Mouse (Mus musculus): Measurements from ENCODE around the gene A230072I06Rik. TPM values are rescaled to one million over a fixed set of nuclear protein-coding genes. Genes with fewer than 3 reads are reported as not detected.

Gene A230072I06Rik
- polyA plus RNA-seq, 1 experiment from 2014 or later: not detected

DNA sequence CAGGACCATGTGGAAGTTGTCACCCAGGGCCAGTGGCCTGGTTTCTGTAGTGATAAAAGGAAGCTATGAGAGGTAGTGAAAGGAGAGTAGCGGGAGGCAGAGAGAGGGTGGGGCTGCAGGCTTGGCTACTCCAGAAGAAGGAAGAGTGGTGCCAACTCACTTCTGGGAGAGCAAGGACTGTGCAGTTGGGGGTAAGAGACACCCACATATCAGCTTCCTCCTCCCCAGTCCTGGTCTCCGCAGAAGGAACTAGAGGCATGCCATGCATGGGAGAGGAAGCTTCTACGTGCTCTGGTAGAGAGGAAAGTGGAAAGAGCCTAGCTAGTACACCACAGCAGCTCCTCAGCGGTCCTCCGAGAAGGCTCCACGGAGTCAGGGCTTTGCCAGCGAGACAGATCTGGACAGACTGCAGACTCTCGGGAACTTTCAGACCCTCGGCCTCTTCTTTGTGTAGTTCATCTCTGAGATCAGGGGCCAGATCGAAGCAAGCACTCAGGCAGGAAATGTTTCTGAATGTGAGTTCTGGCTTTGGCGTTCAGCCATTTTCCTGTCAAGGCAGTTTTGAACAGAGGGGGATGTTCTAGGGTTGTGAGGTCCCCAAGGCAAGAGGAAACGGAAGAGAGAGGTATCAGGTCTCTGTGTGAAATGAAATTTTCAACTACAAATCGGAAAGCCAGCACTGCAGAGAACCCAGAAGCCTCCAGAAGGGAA, 1.0 kb downstream of the A230072I06Rik start:
- H3K4me2 ChIP-seq: no peak overlapping the region
- no peaks in the 10 kb centered on the region for H3K36me3 ChIP-seq
- H3K9ac ChIP-seq: no peak overlapping the region
- no peak for ATAC-seq (ENCODE audit: insufficient number of reproducible peaks, insufficient read depth, low FRiP score, low TSS enrichment, low read depth)
- peaks cover 18% of the 10 kb centered on the region for H3K4me1 ChIP-seq
- peaks cover 16% of the 10 kb centered on the region for H3K27me3 ChIP-seq
- H3K9me3 ChIP-seq: no peaks in the 10 kb centered on the region
- no peak overlapping the region for H3K27ac ChIP-seq
- no peak overlapping the region for H3K4me3 ChIP-seq
- 62% methylated on average over 13 of the region's 13 CpGs for WGBS

DNA sequence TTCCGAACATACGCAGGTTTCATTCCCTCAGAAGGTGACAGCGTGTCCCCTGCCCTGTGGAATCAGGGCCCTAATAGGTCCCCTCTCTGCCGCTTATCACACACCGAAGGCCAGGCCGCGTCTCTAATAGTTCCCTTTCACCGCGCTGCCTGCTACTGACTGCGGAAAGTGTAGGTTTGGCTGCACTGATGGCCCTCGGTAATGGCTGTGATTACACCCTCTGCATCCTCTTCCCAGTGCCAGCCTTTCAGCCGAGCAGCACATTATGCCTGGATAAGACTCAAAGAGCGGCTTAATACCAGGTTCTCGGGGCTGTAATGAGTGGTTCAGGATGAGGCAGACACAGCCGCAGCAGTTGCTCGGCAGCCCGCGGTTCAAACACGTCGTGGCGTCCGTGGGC, 3.5 kb downstream of the A230072I06Rik start:
- Histone ChIP-seq H3K4me2 (no peak overlapping the region), H3K27ac (no peak overlapping the region), H3K4me3 (no peak overlapping the region), H3K4me1 (peaks cover 18% of the 10 kb centered on the region), H3K9me3 (no peaks in the 10 kb centered on the region), H3K27me3 (peaks cover 16% of the 10 kb centered on the region), H3K9ac (no peak overlapping the region), H3K36me3 (no peaks in the 10 kb centered on the region)
- no peak for ATAC-seq (ENCODE audit: insufficient number of reproducible peaks, insufficient read depth, low FRiP score, low TSS enrichment, low read depth)
- WGBS: 74% methylated on average over 22 of the region's 22 CpGs

DNA sequence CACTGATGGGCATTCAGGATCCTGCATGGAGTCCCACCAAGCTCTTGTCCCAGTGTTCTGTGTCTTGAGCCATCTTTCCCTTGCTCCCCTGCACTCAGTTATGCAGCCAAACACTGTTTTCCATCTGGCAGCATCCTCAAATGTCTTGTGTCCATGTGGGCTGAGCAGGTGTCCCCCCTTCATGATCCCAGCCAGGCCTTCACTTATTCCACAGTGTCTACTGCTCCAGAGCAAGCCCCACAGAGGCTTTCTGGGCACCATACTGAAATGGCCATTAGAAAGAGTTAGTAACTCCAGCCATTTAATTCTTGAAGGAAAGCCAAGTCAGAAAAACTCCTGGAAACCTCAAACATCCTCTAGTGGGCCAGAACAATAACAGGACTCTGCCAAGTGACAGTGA, 11.9 kb downstream of the A230072I06Rik start:
- Histone ChIP-seq H3K27ac (no peak overlapping the region), H3K4me1 (no peaks in the 10 kb centered on the region), H3K4me2 (no peak overlapping the region), H3K36me3 (no peaks in the 10 kb centered on the region), H3K9me3 (no peaks in the 10 kb centered on the region), H3K27me3 (peaks cover 6% of the 10 kb centered on the region; the same call in 1 of the 2 replicates), H3K4me3 (no peak overlapping the region), H3K9ac (no peak overlapping the region)
- no peak for ATAC-seq (ENCODE audit: insufficient number of reproducible peaks, insufficient read depth, low FRiP score, low TSS enrichment, low read depth)

DNA sequence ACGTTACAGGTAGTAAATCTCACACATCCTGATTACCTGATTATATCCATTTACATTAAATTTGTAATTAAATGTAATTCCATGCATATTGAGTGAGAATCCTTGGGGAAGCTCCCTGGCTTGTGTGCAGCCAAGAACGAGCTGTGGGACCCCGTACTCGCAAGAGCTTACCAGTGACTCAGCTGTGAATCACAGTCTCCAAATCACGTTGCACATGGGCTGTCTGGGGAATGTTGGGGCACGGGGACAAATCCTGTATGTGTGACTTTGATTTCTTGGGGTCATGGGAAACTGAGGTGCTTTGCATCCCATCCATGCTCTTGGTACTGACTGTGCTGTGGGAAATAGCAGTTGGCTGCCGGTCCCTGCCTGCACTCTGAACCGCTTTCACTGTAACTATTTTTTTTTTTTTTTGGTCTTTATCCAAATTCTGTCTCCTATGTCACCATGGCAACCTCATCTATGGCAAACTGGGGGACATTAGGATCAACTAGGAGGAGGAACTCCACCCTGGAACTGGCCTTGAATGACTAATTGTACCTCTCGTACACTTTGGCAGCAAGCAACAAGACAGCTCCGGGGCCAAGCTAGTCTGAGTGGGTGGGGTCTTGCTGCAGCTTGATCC, 19.8 kb downstream of the A230072I06Rik start:
- Histone ChIP-seq H3K4me1 (no peaks in the 10 kb centered on the region), H3K4me2 (no peak overlapping the region), H3K27ac (no peak overlapping the region), H3K4me3 (no peak overlapping the region), H3K27me3 (peaks cover 14% of the 10 kb centered on the region), H3K9ac (no peak overlapping the region), H3K36me3 (no peaks in the 10 kb centered on the region), H3K9me3 (no peaks in the 10 kb centered on the region)
- 73% methylated on average over 10 of the region's 10 CpGs for WGBS
- no peak for ATAC-seq (ENCODE audit: insufficient number of reproducible peaks, insufficient read depth, low FRiP score, low TSS enrichment, low read depth)

DNA sequence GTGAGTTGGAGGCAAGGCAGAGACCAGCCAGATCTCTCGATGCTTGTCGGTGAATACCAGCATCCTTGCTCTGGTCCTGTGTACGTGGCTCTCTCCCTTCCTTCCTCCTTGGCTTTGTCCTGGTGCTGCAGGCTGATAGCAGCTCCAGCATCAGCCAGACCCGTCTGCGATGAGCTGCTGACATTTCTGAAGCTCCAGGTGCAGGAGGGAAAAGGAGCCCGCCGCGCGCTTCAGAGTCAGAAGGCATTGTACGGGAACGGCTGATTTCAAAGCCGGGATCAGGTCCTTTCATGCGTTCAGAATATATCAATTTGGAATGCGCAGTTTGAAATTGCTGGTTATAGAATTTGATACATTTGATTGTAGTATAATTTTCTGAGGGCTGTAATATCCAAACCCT, 23.4 kb downstream of the A230072I06Rik start:
- H3K36me3 ChIP-seq: no peaks in the 10 kb centered on the region
- H3K9me3 ChIP-seq: no peaks in the 10 kb centered on the region
- no peak overlapping the region for H3K27ac ChIP-seq
- no peak overlapping the region for H3K4me3 ChIP-seq
- no peak overlapping the region for H3K9ac ChIP-seq
- peaks cover 19% of the 10 kb centered on the region for H3K27me3 ChIP-seq
- ATAC-seq (ENCODE audit: insufficient number of reproducible peaks, insufficient read depth, low FRiP score, low TSS enrichment, low read depth): no peak
- no peaks in the 10 kb centered on the region for H3K4me1 ChIP-seq
- WGBS: 66% methylated on average over 14 of the region's 14 CpGs
- H3K4me2 ChIP-seq: no peak overlapping the region

DNA sequence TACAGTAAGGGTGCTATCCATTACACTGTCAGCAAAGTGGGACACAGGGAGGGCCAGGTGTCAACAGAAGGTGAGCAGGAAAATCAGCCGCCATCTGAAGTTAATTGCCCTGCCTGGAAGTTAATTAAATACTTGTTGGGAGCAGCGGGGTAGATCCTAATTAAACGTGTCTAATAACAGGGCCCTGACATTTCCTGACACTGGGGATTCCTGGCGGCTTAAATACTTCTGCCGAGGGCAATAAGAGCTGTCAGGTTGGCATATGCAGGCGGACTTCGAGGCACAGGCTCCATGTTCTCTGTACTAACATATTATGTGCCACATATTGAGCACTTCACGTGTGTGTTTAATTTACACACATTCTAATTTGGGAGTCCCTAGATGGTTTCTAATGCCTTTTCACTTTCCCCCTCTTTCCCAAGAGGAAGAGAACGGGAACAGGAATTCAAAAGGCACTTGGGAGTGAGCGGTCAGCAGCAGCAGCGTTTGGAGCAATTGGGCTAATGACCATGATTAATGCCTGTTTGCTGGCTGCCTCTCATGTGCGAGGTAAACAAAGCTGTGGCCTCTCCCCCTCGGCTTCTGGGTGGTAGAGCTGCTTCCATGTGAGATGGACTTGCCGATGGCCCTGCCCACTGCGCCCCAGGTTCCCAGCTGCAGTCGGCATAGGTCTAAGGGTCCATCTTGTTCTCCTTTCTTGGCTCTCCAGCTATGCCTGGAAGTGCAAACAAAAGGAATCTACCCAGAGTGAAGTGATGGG, 34.5 kb downstream of the A230072I06Rik start:
- no peak overlapping the region for H3K27ac ChIP-seq
- H3K36me3 ChIP-seq: no peaks in the 10 kb centered on the region
- H3K9ac ChIP-seq: no peak overlapping the region
- H3K9me3 ChIP-seq: no peaks in the 10 kb centered on the region
- WGBS: 30% methylated on average over 16 of the region's 16 CpGs
- H3K4me3 ChIP-seq: no peak overlapping the region
- H3K27me3 ChIP-seq: peaks cover 67% of the 10 kb centered on the region
- no peak for ATAC-seq (ENCODE audit: insufficient number of reproducible peaks, insufficient read depth, low FRiP score, low TSS enrichment, low read depth)
- H3K4me2 ChIP-seq: no peak overlapping the region
- H3K4me1 ChIP-seq: no peaks in the 10 kb centered on the region

DNA sequence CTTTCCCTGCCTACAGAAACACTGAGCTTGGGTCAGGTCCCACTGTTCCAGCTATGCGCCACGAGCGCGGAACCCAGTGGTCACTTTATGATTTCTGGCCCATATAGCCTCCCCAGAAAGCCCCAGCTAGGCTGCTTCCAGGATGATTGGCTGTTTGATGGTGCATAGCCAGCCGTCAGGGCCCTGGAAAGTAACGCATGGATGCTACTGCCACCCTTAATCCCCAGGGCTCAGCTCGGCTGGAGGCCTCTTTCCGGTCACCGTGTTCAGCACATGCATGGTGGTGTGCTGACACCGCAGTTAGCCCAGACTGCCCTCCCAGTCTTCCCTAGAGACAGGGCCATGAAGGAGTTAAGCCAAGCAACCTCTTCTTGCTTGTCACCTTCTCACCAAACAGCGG, 35.6 kb downstream of the A230072I06Rik start:
- H3K27me3 ChIP-seq: peaks cover 73% of the 10 kb centered on the region
- no peak overlapping the region for H3K4me2 ChIP-seq
- no peak overlapping the region for H3K9ac ChIP-seq
- ATAC-seq (ENCODE audit: insufficient number of reproducible peaks, insufficient read depth, low FRiP score, low TSS enrichment, low read depth): no peak
- no peaks in the 10 kb centered on the region for H3K9me3 ChIP-seq
- no peak overlapping the region for H3K27ac ChIP-seq
- H3K4me1 ChIP-seq: peaks cover 1% of the 10 kb centered on the region
- 55% methylated on average over 11 of the region's 11 CpGs for WGBS
- no peak overlapping the region for H3K4me3 ChIP-seq
- H3K36me3 ChIP-seq: no peaks in the 10 kb centered on the region

DNA sequence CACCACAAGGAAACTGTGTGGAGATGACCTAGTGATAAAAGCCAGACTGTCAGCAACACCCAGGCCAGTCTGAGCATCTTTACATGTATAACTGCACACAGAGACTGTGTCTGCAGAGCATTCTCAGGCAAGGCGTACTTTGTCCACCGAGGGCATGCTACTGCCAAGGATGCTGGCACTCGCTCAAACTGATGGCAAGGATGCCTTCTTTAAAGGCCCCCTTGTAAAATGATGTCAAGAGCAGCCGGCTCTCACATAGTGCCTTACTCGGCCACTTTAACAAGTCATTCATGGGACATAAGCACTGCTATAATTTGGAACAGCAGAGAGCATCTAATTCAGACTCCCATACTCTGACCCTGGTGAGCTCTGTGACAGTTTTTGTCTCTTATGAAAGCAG, 36.6 kb downstream of the A230072I06Rik start:
- WGBS: 57% methylated on average over 5 of the region's 5 CpGs
- H3K27me3 ChIP-seq: peaks cover 76% of the 10 kb centered on the region

DNA sequence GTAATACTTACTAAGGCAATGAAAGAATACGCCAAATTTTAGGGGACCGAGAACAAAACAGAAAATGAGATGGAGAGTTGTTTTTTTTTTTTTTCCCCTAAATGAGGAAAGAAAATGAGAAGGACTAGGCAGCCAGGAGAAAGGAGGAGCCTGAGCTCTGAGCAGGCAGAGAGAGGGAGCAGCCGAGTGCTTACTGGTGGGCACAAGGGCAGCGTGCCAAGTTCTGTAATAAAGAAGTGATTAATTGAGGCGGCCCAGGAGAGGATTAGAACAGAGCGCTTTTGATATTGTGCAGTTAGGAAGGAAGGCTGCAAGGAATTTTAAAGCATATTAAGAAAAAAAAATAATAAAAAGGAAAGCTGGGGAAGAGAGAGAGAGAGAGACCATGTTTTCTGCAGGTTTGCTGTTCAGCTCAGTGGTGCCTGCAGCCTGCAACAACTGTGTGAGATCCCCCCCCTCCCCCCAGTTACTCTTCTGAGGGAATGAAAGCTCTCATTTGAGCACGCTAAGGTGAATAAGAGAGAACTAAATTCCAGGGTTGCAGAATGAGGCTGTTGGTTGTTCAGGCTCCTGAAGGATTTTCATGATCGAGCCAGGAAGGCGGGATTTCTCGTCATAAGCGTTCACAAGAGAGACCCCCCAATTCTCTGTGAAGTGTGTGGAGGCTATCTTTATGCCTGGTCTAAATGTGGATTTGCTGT, 41.3 kb downstream of the A230072I06Rik start:
- Histone ChIP-seq H3K4me3 (no peak overlapping the region), H3K36me3 (no peaks in the 10 kb centered on the region), H3K9me3 (no peaks in the 10 kb centered on the region), H3K9ac (no peak overlapping the region), H3K27me3 (peaks cover 85% of the 10 kb centered on the region), H3K4me1 (peaks cover 19% of the 10 kb centered on the region), H3K27ac (no peak overlapping the region), H3K4me2 (no peak overlapping the region; the same call in 1 of the 2 replicates)
- ATAC-seq (ENCODE audit: insufficient number of reproducible peaks, insufficient read depth, low FRiP score, low TSS enrichment, low read depth): no peak
- WGBS: 53% methylated on average over 11 of the region's 11 CpGs

More for the DNA sequence above, 36.6 kb downstream of the A230072I06Rik start:
- ATAC-seq (ENCODE audit: insufficient number of reproducible peaks, insufficient read depth, low FRiP score, low TSS enrichment, low read depth): no peak
- no peak overlapping the region for H3K4me2 ChIP-seq
- no peaks in the 10 kb centered on the region for H3K9me3 ChIP-seq
- no peaks in the 10 kb centered on the region for H3K36me3 ChIP-seq
- no peak overlapping the region for H3K4me3 ChIP-seq
- no peak overlapping the region for H3K9ac ChIP-seq
- H3K4me1 ChIP-seq: peaks cover 10% of the 10 kb centered on the region
- H3K27ac ChIP-seq: no peak overlapping the region

DNA sequence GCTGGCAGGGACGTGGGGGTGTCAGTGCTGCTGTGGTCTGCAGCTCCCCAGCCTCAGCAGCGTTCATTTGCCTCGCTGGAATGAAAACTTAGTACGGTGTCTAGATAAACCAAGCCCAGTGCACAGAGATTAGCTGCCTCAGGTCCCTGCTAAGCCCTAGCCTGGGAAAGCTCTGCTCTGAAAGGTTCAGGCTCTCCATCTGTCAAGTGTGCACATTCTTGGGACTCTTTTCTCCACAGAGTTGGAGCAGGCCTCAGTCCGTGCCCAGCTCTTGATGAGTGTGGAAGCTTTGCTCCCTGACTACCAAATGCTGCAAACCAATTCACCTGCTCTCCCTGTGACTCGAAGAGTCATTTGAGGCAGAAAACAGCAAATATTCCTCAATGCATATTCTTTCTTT, 43.5 kb downstream of the A230072I06Rik start:
- Histone ChIP-seq H3K4me1 (peaks cover 22% of the 10 kb centered on the region), H3K9me3 (no peaks in the 10 kb centered on the region), H3K36me3 (no peaks in the 10 kb centered on the region), H3K4me2 (no peak overlapping the region), H3K27ac (no peak overlapping the region), H3K4me3 (no peak overlapping the region), H3K9ac (no peak overlapping the region), H3K27me3 (peaks cover 82% of the 10 kb centered on the region)
- no peak for ATAC-seq (ENCODE audit: insufficient number of reproducible peaks, insufficient read depth, low FRiP score, low TSS enrichment, low read depth)
- WGBS: 73% methylated on average over 6 of the region's 6 CpGs

DNA sequence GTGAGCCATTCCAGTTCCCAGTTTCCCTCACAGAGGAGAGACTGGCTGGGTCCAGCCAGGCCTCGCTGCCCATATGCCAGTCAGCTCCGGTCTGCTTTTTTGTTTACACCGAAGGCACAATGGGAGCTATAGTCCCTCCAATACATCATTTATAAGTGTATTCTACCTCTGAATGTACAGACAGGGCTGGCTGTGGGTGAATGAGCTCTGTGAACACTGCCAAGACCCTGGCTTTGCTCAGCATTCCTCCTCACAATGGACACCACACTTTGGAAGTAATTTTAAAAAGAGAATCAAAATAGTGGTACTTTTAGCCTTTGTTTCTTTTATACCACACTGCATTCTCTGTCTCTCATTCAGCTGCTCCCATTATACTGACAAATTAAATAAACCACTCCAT, 44.6 kb downstream of the A230072I06Rik start:
- Histone ChIP-seq H3K27ac (no peak overlapping the region), H3K4me3 (no peak overlapping the region), H3K4me2 (no peak overlapping the region), H3K36me3 (no peaks in the 10 kb centered on the region), H3K9ac (no peak overlapping the region), H3K27me3 (peaks cover 83% of the 10 kb centered on the region), H3K9me3 (no peaks in the 10 kb centered on the region), H3K4me1 (peaks cover 30% of the 10 kb centered on the region)
- ATAC-seq (ENCODE audit: insufficient number of reproducible peaks, insufficient read depth, low FRiP score, low TSS enrichment, low read depth): no peak
- 86% methylated on average over 3 of the region's 3 CpGs for WGBS
